Mouse (Mus musculus) limb, embryonic 14.5 days (tissue): ENCODE measurements around the gene Tcte2. TPM values are rescaled to one million over a fixed set of nuclear protein-coding genes. Genes with fewer than 3 reads are reported as not detected.
A peak's percentile ranks its signal among the peaks of the same experiment; 100 is the strongest.

Experiments
- ATAC-seq: fragments of 200-750 bp; cut with Nextera tagmentation; 2 replicates; pipeline ENCODE4 v1.8.0; 2017; ENCODE audit warnings: low read depth, moderate number of reproducible peaks, moderate TSS enrichment; ENCODE audit not compliant: low FRiP score
- DNase-seq: peaks from one replicate; pipeline ENCODE4 v3.0.0-alpha.2; 2015; ENCODE audit warnings: low spot score
- H3K27ac ChIP-seq: fragments of 300-500 bp; sonication (generic); replicated peaks from 2 replicates; pipeline ENCODE4 v1.5.1; 2014; ENCODE audit warnings: low read depth, mild to moderate bottlenecking, low read length, moderate library complexity, mixed read lengths
- H3K27me3 ChIP-seq: fragments of 300-500 bp; sonication (generic); 2 replicates; pipeline ENCODE4 v1.6.1; 2014; ENCODE audit warnings: low read length, mixed read lengths; ENCODE audit not compliant: control insufficient read depth, insufficient read depth
- H3K36me3 ChIP-seq: fragments of 300-500 bp; sonication (generic); 2 replicates; pipeline ENCODE4 v1.6.1; 2014; ENCODE audit warnings: mild to moderate bottlenecking, low read length, moderate library complexity, mixed read lengths; ENCODE audit not compliant: control insufficient read depth, insufficient read depth
- H3K4me1 ChIP-seq: fragments of 300-500 bp; sonication (generic); 2 replicates; pipeline ENCODE4 v1.6.1; 2014; ENCODE audit warnings: antibody characterized with exemption, low read length, mixed read lengths; ENCODE audit not compliant: control insufficient read depth, insufficient read depth
- H3K4me2 ChIP-seq: fragments of 300-500 bp; sonication (generic); replicated peaks from 2 replicates; pipeline ENCODE4 v1.6.1; 2014; ENCODE audit warnings: low read depth, mild to moderate bottlenecking, low read length, moderate library complexity; ENCODE audit not compliant: severe bottlenecking
- H3K4me3 ChIP-seq: fragments of 300-500 bp; sonication (generic); replicated peaks from 2 replicates; pipeline ENCODE4 v1.5.1; 2014; ENCODE audit warnings: low read length
- H3K9ac ChIP-seq: fragments of 300-500 bp; sonication (generic); 2 replicates; pipeline ENCODE4 v1.6.1; 2014; ENCODE audit warnings: mild to moderate bottlenecking, low read depth, low read length, moderate library complexity; ENCODE audit not compliant: severe bottlenecking
- H3K9me3 ChIP-seq: fragments of 300-500 bp; sonication (generic); 2 replicates; pipeline ENCODE4 v1.6.1; 2016; ENCODE audit warnings: low read length; ENCODE audit not compliant: control insufficient read depth
- POLR2A ChIP-seq: fragments of 200-500 bp; IDR thresholded peaks from 2 replicates; pipeline ENCODE4 v1.8.0; 2012; ENCODE audit warnings: inconsistent platforms, mild to moderate bottlenecking, moderate library complexity, borderline replicate concordance; ENCODE audit not compliant: insufficient read depth, insufficient read length; ENCODE audit errors: extremely low read depth
- WGBS: fragments of 180-500 bp; shearing (Covaris S2); extraction: QIAGEN DNeasy Blood & Tissue Kit; methylation state at CpG from one replicate; pipeline ENCODE4 v1.1.7; 2014; 5-methylcytosine and 5-hydroxymethylcytosine counted together
- polyA plus RNA-seq, 2 experiments: library from polyadenylated mRNA; depleted of rRNA in 1 of 2; stranded (reverse) in 1 of 2; unstranded in 1 of 2; fragments of >200 nt; fragmentation: Nextera tagmentation in 1 of 2; extraction: Ambion mirVana in 1 of 2; gene quantifications; 2 replicates each; pipeline versions ENCODE4 v1.2.1 to v1.2.3; 2012 to 2014

The Tcte2 gene
- polyA plus RNA-seq, 2 experiments = 4.4 to 5.2 TPM

DNA sequence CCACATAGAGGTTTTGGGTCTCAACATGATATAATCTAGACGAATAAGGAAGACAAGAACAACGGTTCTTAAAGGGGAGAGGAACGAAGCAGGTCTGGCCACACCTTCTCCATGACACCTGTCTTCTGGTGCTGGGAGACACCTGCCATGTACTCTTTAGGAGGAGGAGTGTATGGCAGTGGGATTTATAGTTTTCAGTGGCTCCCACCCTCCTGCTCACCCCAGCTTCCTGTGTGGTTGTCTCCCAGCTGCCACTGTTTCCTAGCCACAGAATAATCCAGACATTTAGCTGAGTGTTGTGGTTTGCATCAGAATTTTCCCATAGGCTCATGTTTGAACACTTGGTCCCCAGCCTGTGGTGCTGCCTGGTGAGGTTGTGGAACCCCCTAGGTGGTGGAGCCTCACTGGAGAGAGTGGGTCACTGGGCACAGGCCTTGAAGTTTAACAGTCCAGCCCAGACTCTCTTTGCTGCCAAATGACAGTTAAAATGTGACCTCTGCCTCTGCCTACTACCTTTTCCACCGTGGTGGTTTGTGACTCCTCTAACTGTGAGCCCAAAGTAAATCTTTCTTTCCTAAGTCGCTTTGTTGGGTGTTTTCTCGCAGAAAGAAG lies 86.8 kb downstream of the Tcte2 start:
- Histone ChIP-seq H3K36me3 (no peaks in the 10 kb centered on the region), H3K4me3 (no peak overlapping the region), H3K4me2 (no peak overlapping the region), H3K9ac (no peak overlapping the region), H3K27me3 (no peaks in the 10 kb centered on the region), H3K9me3 (no peaks in the 10 kb centered on the region), H3K4me1 (no peaks in the 10 kb centered on the region), H3K27ac (no peak overlapping the region)
- WGBS = 78% methylated on average over 6 of the region's 6 CpGs
- TF ChIP-seq POLR2A = no peak
- DNase-seq (no peak), ATAC-seq (no peak)

GRCm38 (mm10) chr17:13671732-13672131 lies 89.9 kb downstream of the Tcte2 start:
- ATAC-seq = no peak

DNA sequence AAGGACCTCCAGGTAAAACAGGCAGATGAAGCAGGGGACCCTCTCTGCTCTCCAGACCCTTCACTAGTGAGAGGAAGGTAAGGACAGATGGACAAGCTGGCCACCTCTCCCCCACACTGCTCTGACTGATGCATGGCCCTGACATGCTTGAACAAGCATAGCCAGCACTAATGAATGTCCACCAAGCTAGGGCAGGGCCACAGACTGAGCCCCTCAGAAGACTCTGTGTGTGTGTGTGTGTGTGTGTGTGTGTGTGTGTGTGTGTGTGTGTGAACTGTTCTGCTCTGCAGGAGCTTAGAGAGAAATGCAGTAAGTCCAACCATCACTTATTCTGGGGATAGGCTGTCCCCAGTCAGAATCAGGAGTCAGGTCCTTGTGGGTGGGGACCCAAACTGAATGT lies 91.4 kb downstream of the Tcte2 start:
- Histone ChIP-seq H3K4me1 (peaks cover 11% of the 10 kb centered on the region), H3K27me3 (no peaks in the 10 kb centered on the region), H3K4me3 (no peak overlapping the region), H3K9me3 (no peaks in the 10 kb centered on the region), H3K4me2 (no peak overlapping the region), H3K27ac (no peak overlapping the region), H3K36me3 (no peaks in the 10 kb centered on the region), H3K9ac (no peak overlapping the region)
- TF ChIP-seq POLR2A = no peak
- no peak for ATAC-seq
- DNase-seq = no peak

More at GRCm38 (mm10) chr17:13671732-13672131, 89.9 kb downstream of the Tcte2 start:
- no peak for TF ChIP-seq POLR2A
- Histone ChIP-seq H3K9ac (no peak overlapping the region), H3K4me3 (no peak overlapping the region), H3K4me1 (peaks cover 11% of the 10 kb centered on the region), H3K4me2 (no peak overlapping the region), H3K27ac (no peak overlapping the region), H3K27me3 (no peaks in the 10 kb centered on the region), H3K36me3 (no peaks in the 10 kb centered on the region), H3K9me3 (no peaks in the 10 kb centered on the region)
- DNase-seq = no peak
- 83% methylated on average over 4 of the region's 4 CpGs for WGBS

- Histone ChIP-seq H3K27me3 (no peaks in the 10 kb centered on the region), H3K27ac (no peak overlapping the region), H3K36me3 (no peaks in the 10 kb centered on the region), H3K9me3 (no peaks in the 10 kb centered on the region), H3K4me3 (no peak overlapping the region), H3K4me1 (peaks cover 11% of the 10 kb centered on the region), H3K9ac (no peak overlapping the region), H3K4me2 (no peak overlapping the region)
- no peak for TF ChIP-seq POLR2A
- no peak for DNase-seq
- 28% methylated on average over 8 of the region's 8 CpGs for WGBS
- no peak for ATAC-seq
Measured at GRCm38 (mm10) chr17:13669206-13669605, 92.4 kb downstream of the Tcte2 start.

- 11% methylated on average over 16 of the region's 16 CpGs for WGBS
Measured at GRCm38 (mm10) chr17:13668052-13669015, 93.3 kb downstream of the Tcte2 start.

More at GRCm38 (mm10) chr17:13668052-13669015, 93.3 kb downstream of the Tcte2 start:
- H3K27me3 ChIP-seq = no peaks in the 10 kb centered on the region
- no peaks in the 10 kb centered on the region for H3K36me3 ChIP-seq
- H3K27ac ChIP-seq = no peak overlapping the region
- no peak for TF ChIP-seq POLR2A
- 0 out of 2 replicates have a peak overlapping the region, but pooled peaks have one; percentile 15 for H3K4me2 ChIP-seq
- ATAC-seq = peak; percentile 57
- peaks cover 11% of the 10 kb centered on the region for H3K4me1 ChIP-seq
- H3K9me3 ChIP-seq = no peaks in the 10 kb centered on the region
- DNase-seq = no peak
- no peak overlapping the region for H3K4me3 ChIP-seq
- no peak overlapping the region for H3K9ac ChIP-seq
